Mouse (Mus musculus) embryo, embryonic 10.5 days (tissue): ENCODE data around the gene Cdkal1.

Source experiments
- DNase-seq: peaks from one replicate; pipeline ENCODE4 v3.0.0-alpha.2; 2015; ENCODE audit warnings: low spot score

Gene Cdkal1

DNA sequence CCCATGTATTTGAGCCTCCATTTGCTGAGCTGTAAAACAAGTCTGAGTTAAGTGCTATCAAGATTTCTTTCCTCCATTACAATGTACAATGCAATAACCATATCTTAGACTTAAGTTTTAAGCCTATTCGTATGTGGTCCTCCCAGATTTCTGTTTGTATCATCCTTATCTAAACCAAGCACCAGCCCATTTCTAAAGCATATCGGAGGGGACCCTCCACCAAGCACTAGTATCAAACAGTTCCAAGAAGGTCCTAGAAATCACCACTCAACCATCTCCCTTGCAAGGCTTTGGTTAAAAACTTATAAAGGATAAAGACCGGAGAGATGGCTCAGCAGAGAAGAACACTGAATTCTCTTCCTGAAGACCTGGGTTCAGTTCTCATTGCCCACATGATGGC lies 47.1 kb downstream of the Cdkal1 start:
- no peak for DNase-seq

DNA sequence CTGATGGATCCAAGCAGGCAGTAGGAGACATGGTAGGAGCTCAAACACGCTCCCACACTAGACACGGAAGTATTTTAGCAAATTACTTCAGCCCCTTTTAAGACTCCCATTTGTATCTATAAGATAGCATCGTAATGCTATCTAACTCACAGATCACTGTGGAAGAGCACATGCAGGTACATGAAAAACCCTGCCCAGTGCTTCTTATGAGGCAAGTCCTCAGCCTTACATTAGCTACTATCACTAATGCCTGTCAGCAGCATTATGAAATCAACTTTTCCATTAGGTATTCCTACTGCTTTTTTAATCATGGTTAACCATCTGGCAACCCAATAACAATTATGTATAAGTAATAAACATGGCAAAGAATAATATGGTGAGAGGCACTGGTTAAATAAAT lies 47.5 kb downstream of the Cdkal1 start:
- DNase-seq, result no peak

DNA sequence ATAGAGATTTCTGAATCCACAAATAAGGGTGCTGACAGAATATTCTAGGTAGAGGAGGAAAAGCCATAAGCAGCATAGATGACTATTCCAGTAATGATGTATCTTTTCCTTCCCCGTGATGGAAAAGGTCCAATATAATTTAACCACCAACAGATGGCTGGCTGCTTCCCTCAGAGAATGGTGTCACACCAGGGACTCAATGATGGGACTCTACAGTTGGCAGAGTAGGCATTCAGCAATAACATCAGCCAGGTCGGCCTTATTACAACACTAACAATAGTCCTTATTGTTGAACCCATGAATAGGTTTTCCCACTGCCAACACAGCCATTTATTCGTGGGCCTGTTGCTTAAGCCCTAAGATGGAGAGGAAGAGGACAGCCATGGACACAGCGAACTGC lies 48.6 kb downstream of the Cdkal1 start:
- DNase-seq, result no peak

GRCm38 (mm10) chr13:29805296-29805695 lies 50.2 kb downstream of the Cdkal1 start:
- DNase-seq, result no peak

- DNase-seq, result no peak
Observed at GRCm38 (mm10) chr13:29804034-29804433, 51.4 kb downstream of the Cdkal1 start.

- no peak for DNase-seq
Observed at GRCm38 (mm10) chr13:29802699-29803098, 52.8 kb downstream of the Cdkal1 start.

DNA sequence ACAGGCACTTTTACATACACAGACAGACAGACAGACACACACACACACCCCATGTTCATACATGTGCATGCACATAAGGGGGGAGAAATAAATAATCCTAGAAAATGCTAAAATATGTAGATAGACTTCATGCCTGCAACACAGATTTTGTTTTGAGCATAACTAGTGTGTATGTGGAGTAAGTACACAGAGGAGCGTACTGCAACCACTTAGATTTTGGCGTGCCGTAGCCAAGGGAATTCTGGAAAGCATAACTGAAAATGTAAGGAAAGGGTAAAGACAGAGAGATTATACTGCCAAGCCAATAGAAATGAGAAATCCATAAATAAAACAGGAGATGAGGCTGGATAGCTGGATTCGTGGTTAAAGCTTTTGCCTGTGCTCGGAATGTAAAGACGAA lies 55.4 kb downstream of the Cdkal1 start:
- no peak for DNase-seq

DNA sequence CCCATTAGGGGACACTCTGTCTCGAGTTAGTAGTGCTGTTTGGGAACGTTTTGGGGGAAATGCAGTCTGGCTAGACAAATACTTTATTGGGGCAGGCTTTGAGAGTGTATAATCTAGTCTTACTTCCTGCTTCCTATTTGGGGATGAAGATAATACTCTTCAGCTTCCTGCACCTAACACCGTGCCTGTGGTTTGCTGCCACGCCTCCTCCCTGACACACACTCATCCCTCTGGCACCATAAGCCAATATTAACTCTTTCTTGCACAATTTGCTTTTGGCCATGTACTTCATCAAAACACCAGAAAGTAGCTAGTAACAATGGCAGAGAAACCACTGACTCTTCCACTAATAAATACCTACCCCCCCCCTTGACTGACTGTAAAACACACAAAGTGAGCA lies 63.4 kb downstream of the Cdkal1 start:
- DNase-seq, result no peak

GRCm38 (mm10) chr13:29791439-29791838 lies 64.0 kb downstream of the Cdkal1 start:
- DNase-seq, result no peak

DNA sequence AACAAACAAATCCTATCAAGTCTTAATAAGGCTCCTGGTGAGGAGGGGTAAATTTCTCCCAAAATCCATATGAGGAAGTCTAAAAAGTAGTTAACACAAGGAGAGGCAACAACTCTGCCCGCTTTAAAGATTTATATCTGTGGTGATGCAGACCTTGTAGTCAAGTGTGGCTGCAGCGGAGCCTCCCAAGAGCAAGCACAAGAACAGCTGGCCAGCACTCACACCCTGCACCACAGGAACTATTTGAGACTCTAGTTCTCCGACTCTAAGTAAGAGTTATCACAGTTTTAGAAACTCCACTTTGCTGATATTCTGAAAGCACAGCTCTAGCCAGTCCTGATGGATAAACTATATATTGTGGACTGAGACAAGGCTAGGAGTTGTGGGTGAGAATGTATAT lies 68.5 kb downstream of the Cdkal1 start:
- DNase-seq, result no peak

DNA sequence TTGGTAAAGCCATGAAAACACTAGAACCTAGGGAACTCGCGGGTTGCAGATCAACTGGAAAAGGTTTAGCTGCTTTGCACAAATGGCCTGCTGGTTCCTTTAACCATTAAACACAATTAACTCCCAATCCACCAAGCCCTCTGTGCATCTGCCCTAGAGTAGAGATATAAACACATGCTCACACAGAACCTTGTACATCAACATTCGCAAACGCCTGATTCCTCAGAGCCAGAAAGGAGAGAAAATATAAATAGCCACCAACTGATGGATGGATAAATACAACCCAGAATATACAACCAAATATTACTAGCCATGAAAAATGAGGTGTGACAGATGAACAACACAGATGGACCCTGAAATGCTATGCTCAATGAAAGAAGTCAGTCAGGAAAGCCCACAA lies 70.6 kb downstream of the Cdkal1 start:
- DNase-seq, result no peak

GRCm38 (mm10) chr13:29781332-29781731 lies 74.1 kb downstream of the Cdkal1 start:
- DNase-seq, result no peak

DNA sequence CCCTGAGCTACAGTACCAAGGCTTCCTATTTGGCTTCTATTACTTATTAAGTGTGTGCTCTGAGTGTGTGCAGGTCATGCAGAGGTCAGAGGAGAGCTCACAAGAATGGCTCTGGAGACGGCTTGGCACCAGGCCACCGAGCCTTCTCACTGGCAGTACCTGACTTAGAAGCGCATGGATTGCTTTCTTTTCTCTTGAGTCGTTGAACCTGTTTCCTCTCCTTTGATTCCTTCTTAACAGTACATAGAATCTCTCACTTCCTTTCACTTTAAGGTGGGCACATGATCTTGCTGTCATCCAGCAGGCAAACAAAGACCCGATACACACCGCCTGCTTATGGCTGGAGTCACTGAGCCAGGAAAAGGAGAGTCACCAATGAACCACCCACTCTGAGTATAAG lies 74.8 kb downstream of the Cdkal1 start:
- DNase-seq, result no peak

GRCm38 (mm10) chr13:29779519-29779918 lies 76.0 kb downstream of the Cdkal1 start:
- DNase-seq, result no peak

DNA sequence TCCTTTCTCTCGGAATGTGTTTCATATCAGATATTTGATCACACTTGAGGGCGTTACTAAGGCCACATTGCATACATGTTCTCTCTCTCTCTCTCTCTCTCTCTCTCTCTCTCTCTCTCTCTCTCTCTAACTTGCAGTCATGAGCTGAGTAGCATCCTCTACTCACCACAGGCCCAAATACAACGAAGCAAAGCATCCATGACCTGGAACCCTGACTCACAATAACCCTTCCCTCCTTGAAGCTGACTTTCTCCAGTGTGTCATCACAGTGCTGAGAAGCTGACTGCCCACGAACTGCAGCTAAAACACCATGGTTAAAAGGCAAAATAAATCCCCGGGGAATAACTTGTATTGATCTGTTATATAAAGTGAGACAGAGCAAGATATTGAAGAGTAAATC lies 76.4 kb downstream of the Cdkal1 start:
- DNase-seq, result no peak

DNA sequence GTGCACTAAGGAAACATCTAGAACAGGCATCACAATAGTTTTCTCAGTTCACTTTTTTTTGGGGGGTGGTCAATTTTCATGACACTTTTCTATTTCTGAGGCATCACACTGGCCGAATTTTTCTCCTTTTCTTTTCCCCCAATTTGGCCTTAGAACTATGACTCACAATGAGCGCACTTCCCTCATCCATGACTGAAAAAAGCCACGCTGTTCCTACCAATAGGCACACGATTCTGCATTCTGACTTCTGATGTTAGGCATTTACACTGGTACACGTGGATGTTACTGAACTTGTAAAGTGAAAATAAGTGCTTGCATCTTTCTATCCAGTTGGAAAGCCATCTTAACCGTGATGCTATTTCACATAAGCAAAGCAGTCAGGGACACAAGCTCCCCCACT lies 77.3 kb downstream of the Cdkal1 start:
- no peak for DNase-seq

- DNase-seq, result no peak
Observed at GRCm38 (mm10) chr13:29777225-29777624, 78.2 kb downstream of the Cdkal1 start.

GRCm38 (mm10) chr13:29775603-29776230 lies 79.8 kb downstream of the Cdkal1 start:
- peak; percentile 68 for DNase-seq

DNA sequence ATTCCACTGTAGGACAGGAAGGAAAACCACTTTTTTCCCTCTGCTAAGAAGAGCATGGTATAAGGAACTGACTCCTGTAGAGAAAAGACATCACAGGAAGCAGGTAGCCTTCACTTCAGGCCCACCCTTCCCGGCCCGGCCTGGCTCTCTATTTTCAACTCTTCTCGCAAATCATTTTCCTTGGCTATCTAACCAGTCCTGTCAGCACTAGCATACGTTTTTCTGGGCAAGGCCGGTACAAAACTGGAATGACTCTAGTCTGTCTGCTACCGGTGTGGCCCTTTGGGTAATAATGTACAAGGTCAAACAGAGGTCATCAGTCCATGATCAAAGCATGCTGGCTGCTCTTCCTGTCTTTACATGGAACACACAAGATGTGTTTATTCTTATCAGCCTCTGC lies 81.9 kb downstream of the Cdkal1 start:
- DNase-seq, result peak; percentile 75

- DNase-seq, result no peak
Observed at GRCm38 (mm10) chr13:29772970-29773369, 82.5 kb downstream of the Cdkal1 start.

GRCm38 (mm10) chr13:29769647-29770436 lies 85.6 kb downstream of the Cdkal1 start:
- peak; percentile 74 for DNase-seq

GRCm38 (mm10) chr13:29768104-29768503 lies 87.4 kb downstream of the Cdkal1 start:
- no peak for DNase-seq

GRCm38 (mm10) chr13:29767587-29767986 lies 87.9 kb downstream of the Cdkal1 start:
- DNase-seq, result no peak

DNA sequence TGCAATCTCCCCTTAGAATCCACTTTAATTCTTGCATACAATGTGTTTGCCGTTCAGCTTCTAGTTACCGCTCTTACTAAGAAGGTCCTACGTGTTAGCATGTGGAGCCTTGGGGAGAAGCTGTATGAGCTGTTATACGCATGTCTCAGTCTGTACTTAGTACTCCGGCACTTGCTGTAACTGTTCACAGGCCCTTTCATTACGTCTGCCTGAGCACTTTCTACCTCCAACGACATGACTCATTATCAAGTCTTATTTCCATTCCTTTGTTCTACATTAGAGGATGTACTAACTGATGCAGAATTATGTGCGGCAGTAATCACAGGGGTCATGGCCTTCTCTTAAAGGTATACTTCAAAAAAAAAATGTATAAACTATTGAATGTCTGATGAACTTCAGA lies 89.1 kb downstream of the Cdkal1 start:
- DNase-seq, result no peak
